Mouse (Mus musculus) skeletal muscle tissue, adult 2 months (tissue): ENCODE results near the gene Spata2.

Experiments
- DNase-seq: peaks from one replicate; pipeline ENCODE4 v3.0.0-alpha.2; 2012; ENCODE audit warnings: low read depth, low spot score

Gene Spata2

DNA sequence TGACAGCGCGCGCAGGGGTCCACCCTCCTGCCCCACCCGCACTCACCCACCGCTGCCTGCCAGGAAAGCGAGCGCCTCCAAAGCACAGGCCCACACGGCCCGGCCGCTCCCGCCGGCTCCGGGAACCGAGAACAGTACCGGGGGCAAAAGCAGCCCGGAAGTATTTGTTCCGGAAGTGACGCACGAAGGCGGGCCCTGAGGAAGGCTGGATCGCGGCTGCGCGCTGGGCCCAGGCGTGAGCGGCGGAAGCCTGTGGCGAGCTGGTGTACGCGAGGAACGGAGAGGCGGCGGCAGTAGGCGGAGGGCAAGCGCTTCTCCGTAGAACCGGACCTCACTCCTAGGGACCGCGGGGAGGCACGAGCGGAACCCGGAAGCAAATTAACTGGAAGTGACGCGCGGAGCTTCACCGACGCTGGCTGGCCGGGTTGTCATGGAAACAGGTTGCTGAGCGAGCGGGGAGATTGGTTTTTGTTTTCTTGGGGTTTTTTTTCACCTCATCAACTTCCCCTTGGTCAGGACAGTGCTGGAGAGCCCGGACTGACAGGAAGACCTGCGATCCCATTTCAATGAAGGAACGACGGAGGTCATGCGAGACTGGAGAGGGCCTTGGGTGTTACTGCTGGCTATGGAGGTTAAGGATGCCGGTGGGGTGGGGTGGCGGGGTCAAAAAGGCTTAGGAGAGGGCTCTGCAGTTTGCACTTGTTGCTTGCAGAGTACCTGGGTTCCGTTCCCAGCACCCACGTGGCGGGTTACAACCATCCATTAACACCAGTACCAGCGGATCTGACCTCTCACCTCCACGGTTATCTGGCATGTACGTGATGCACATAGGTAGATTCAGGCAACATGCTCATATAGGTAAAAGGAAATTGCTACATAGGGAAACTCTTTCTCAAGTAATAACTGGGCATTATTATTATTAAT is at the start of gene Spata2:
Spata2 (minus strand) TSS at position 175 of the 924 bp plus-strand sequence.
- DNase-seq, result peak; percentile 87

DNA sequence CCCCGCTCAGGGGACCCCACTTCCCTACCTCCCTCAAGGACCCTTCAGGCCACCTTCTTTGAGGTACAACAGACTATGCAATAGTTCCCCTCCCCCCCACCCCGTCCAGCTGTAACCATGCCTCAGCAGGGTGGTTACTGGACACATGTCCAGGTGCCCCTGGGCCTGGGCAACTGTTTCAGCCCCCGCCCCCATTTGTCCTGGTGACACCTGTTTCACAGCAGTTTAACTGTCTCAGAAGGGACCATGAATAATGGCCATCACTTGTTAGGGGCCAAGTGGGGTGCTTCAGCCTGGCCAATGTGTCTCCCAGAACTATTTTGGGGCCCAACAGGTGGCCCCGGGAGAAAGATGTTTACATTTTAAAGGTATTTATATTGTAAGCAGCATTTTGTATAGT is 49.7 kb upstream of the Spata2 start:
- DNase-seq, result no peak

DNA sequence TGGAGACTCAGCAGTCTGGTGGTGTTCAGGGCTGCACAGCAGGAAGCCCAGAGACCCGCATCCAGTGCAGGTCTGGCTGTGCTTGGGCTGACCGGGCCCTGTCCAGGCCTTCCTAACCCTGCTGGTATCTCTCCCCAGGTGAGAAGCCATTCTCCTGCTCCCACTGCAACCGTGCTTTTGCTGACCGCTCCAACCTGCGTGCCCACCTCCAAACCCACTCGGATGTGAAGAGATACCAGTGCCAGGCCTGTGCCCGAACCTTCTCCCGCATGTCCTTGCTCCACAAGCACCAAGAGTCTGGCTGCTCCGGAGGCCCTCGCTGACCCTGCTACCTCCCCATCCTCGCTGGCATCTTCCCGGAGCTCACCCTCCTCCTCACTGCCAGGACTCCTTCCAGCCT is 49.1 kb upstream of the Spata2 start:
- DNase-seq, result no peak

- no peak for DNase-seq
Observed at GRCm38 (mm10) chr2:167541324-167541723, 48.6 kb upstream of the Spata2 start.

- DNase-seq, result no peak
Observed at GRCm38 (mm10) chr2:167540477-167541110, 47.9 kb upstream of the Spata2 start.

DNA sequence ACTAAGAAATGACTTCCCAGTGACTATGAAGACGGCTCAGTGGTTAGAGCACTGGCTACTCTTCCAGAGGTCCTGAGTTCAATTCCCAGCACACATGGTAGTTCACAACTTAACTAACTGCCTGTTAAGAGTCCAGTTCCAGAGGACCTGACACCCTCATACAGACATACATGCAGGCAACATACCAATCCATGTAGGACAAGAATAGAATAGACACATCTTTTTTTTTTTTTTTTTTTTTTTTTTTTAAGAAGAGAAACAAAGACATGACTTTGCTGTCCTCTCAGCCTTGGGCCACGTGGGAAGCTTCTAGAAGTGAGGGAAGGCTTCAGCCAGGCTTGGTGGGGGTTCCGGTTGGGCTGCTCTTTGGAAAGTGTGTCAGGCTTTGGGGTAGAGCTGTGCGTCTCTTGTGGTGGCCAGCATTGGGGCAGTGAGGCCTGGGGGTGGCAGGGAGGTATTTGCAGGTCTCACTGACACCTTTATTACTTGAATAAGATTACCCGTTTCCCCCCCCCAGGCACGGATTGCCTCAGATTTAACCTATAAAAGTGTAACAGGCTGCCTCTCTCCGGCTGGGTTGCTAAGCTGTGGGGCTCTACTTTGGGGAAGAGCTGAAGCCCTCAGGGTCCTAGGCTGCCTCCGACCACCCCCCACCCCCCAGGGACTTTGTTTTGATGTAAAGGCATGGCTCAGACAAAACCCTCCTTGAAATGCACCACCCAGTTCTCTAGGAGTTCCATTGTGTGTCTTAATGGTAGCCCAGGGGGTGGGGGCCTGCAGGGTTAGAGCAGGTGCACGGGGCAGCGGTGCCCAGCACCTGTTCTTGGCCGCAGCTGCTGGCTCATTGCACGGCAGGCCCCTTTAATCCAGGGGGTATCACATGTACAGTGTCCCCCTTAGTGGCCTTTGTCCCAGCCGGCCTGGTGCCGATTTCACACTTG is 47.1 kb upstream of the Spata2 start:
- no peak for DNase-seq

GRCm38 (mm10) chr2:167538671-167539306 is 46.1 kb upstream of the Spata2 start:
- DNase-seq, result no peak

DNA sequence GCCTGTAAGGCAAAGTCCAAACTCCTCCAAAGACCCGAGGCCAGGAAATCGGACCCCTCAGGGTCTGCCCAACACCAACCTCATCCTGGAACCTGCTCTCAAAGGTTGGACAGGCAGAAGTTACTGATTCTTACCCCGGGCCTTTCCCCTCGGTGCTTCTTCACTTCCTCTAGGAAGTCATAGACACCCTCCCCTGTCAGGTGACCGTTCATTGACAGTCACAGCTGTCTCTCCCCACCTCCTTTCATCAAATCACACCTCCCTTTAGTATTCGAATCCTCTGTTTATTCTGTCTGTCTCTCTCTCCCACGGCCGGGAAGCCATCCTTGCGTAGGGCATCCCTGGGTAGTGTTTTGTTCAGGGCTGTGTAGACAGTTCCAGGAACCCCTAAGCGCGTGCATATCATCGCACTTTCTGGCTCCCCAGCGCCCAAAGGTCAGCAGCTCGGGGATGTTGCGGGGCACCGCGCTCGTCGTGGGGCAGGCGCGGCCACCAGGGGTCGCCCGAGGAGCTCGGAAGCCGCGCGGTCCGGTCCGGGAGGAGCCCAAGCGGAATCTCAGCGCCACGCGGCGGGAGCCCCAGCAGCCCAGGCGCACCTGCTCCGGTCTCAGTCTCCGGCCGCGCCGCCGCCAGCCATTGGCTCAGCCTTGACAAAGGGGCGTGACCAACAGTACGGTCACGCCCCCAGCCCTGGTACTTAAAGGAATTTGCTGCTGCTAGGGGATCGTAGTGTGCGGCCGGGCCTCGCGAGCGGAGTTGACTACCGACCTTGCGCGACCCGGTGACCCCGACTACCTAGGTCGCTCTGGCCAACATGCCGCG is 45.0 kb upstream of the Spata2 start, which contains the start of gene Snai1:
Snai1 (plus strand) TSS at position 720 of the 822 bp plus-strand sequence.
- DNase-seq, result peak; percentile 96

- no peak for DNase-seq
Observed at GRCm38 (mm10) chr2:167536320-167536945, 43.7 kb upstream of the Spata2 start.

- DNase-seq, result no peak
Observed at GRCm38 (mm10) chr2:167533880-167534279, 41.2 kb upstream of the Spata2 start.

DNA sequence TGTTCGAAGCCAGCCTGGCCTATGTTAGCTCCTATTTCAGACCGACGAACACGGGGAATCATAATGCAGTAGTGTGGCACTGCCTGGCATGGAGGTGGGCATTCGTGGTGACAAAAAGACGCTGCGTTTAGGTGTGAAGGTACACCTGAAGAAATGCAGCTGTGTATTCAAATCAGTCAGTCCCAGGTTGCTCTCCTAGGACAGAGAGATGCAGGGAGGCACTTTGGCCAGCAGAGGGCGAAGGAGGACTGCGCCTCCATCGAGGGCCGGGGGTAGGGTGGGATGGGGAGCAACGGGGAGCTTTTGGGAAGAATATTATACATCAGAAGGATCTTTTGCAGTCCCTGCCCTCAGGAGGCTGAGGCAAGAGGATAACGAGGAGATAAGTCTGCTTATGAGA is 39.4 kb upstream of the Spata2 start:
- no peak for DNase-seq

DNA sequence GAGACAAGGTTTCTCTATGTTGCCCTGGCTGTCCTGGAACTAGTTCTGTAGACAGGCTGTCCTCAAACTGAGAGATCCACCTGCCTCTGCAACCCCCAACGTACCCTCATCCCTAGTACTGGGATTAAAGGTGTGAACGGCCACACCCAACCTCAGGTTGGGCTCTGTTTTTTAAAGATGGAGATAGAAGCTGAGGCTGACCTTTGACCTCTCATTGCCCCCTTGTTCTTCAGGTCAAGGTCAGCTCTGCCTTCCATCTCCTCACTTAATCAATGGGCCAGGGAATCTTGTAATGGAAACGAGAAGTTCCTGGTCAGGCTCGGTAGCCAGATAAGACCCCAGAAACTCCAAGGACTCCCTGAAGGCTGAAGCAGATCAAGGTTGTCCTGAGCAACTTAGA is 37.8 kb upstream of the Spata2 start:
- no peak for DNase-seq

GRCm38 (mm10) chr2:167529935-167530513 is 37.3 kb upstream of the Spata2 start:
- DNase-seq, result no peak

DNA sequence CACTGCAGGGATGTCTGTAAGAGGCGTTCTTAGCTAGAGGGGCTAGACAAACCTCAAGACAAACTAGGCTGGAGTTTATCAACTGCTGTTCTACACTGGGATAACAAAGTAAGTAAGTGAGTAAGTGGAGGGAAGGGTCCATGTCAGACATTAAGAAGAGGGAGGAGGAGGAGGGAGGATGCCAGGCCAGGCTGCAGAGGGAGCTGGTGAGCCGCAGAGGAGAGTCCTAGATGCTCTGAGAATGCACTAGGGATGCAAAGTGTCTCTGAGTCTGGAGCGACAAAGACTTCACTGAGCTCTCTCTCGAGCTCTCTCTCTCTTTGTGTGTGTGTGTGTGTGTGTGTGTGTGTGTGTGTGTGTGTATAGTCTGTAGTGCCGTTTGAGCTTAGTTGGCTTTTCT is 35.6 kb upstream of the Spata2 start:
- no peak for DNase-seq

- DNase-seq, result no peak
Observed at GRCm38 (mm10) chr2:167519606-167520252, 27.0 kb upstream of the Spata2 start.

DNA sequence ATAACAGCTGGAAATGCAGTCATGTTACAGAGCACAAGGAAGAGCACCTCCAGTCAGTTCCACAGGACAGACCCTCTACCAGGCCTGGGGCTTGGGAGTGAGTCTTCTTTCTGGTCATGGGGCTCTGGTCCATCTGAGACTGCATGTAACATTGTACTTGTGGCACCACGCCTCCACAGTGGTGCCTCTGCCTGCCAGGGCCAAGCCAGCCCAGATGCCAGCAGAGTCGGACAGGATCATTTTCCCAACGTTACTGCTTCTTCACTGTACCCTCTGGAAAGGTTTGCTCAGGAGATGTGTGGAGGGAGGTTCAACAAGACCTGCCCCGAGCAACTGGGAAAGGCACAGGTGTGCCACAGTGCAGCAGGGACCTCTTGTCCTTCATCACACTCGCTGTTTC is 23.0 kb upstream of the Spata2 start:
- DNase-seq, result peak; percentile 52

DNA sequence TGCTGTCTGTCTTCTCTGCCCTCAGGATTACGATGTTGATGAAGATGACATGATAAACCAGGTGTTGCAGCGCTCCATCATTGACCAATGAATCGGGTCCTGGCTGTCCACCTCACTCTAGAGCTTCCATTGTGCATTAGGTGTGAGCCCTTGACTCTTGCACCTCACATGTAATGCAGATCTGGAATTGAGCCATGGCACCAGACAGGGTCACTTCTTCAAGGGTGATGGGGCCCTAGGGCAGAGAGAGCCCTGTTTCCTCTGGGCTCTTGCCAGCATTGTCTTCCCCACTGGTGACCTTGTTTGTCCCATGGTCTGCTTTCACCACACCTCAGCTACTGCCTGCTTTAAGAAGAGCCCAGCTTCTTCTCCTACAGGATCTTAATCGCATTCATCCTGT is 22.0 kb upstream of the Spata2 start:
- DNase-seq, result no peak

DNA sequence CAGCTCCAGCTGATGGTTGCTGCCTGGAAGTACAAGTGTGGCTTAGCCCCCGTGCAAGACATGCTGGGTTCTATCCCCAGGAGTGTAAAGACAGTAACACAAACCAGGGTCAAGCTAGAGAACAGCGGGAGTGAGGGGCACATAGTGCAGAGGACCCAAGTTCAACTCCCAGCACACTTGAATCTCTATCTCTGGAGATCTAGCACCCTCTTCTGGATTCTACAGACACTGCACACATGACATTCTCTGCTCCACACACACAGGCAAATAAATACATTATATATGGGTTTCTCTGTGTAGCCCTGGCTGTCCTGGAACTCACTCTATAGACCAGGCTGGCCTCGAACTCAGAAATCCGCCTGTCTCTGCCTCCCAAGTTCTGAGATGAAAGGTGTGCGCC is 20.3 kb upstream of the Spata2 start:
- DNase-seq, result no peak

- DNase-seq, result no peak
Observed at GRCm38 (mm10) chr2:167512365-167512764, 19.7 kb upstream of the Spata2 start.
